Mouse (Mus musculus) urinary bladder, adult 18-20 months (tissue): ENCODE measurements around the gene Mex3b.

Experiments used
- DNase-seq, 2 experiments: peaks; one replicate each; pipeline ENCODE4 v3.0.0; 2022; ENCODE audit warnings: low spot score in 2 of 2, mixed read lengths in 2 of 2

Mex3b gene

DNA sequence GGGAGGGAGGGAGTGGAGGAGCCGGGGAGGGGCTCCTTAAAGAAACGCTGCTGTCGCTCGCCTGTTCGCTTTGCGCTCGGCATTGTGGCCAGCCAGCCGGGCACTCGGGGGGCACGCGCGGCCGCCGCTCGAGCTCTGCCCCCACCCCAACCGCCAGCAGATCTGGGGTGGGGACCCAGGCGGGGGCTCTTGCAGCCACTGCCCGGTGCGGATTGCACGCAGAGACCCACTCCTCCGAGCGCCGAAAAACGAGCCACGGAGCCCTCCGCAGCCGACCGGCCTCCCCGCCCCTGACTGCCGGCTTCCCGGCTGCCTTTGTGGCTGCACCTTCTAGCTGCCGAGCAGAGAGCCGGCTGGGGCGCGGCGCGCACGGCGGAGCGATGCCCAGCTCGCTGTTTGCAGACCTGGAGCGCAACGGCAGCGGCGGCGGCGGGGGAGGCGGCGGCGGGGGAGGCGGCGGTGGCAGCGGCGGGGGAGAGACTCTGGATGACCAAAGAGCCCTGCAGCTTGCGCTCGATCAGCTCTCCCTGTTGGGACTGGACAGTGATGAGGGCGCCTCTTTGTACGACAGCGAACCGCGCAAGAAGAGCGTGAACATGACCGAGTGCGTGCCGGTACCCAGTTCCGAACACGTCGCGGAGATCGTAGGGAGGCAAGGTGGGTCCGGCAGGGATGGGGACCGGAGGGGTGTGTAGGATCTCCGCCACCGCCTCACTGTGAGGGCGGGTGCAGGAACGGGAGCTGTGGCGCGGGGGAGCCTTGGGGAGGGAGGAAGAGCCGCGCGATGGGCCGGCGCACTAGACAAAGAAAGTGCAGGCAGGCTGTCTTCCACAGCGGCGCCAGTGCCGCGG lies at the start of gene Mex3b:
Gene Mex3b (plus strand): TSS at position 63 of the 851 bp plus-strand sequence.
- DNase-seq = peak; percentile 22 to 71

DNA sequence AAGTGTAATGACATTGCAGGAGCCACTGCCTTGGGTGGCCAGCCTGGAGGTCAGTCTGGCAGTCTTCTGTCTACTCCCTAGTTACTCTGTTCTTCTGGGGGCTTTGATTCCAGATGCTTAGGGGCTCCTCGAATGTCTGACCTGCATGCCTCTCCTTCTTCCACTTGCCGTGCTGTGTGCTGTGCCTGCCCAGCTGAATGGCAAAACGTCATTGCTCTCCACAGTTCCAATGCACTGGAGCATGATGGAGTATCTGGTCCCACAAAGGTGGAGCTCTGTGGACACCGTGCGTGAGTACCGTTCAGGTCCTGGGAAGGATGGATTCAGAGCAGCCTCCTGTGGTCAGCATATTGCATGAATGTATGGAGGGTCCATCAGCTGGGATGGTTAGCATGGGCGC lies 47.6 kb upstream of the Mex3b start:
- DNase-seq = no peak

DNA sequence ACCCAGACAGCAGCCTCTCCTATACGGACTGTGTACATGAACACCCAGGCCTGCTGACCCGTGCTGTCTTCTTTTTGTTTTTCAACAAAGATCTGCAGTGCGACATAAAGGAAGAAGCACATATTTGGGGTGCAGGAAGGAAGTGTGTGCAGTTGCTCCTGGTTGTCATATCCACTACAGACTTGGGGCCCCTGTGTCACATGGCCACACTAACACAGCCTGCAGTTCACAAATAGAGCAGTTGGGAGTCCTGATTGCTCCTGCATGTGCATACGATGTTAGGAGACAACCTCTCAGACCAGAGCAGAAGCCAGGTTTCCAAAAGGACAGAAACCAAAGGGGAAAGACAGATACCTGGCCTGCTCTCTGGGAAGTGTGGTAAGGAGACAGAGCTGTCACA lies 46.5 kb upstream of the Mex3b start:
- DNase-seq = no peak

DNA sequence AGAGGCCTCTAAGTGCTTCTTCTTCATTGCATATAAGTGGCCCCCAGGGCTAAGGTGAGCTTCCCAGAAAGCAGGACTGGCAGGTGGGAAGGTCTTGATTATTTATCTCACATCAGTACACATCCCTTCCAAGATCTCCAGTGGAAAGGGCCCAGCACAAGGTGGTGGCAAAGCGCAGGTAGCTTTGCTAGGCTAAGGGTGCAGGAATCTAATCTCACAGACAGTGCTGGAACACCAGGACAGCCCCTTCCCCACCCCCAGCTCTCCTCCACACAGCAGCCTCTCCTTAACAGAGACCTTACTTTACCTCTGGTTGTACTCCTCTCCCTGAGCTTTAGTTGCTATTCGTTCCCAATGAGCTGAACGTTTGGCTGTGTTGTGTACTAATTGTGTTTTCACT lies 45.6 kb upstream of the Mex3b start:
- no peak for DNase-seq

DNA sequence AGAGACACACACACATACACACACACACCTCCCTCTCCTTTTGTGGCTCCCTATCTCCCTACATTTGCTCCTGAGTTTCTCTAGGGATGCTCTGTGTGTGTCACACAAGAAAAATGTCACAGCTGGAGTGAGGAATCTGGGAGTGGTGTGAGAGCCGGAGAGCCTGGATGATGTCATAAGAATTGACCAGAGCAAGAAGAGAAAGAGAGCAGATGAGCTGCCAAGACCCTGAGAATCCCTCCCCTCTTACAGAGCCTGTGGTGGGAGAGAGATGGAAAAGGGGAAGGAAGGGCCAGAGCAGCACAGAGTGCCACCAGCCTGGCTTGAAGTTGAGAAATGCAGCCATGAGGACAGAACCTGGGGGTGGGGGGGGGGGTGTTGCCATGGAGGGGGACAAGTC lies 44.6 kb upstream of the Mex3b start:
- no peak for DNase-seq

DNA sequence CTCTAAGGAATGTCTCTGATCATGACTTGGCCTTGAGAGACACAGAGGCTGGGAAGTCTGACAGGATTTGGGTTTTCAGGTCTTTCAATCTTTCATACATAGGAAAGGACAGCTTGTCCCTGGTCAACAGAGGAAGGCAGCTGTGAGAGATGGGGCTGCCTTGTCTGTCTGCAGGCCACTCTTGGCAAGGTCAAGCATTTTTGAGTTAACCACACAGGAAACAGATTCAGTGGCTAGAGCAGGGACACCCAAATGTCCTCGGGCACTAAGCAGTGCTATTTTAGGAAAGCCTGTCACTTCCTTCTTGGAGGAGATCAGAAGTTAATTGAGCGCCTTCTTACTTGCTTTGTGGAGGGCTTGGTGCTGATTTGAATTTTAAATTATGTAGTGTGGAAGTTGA lies 38.9 kb upstream of the Mex3b start:
- no peak for DNase-seq

DNA sequence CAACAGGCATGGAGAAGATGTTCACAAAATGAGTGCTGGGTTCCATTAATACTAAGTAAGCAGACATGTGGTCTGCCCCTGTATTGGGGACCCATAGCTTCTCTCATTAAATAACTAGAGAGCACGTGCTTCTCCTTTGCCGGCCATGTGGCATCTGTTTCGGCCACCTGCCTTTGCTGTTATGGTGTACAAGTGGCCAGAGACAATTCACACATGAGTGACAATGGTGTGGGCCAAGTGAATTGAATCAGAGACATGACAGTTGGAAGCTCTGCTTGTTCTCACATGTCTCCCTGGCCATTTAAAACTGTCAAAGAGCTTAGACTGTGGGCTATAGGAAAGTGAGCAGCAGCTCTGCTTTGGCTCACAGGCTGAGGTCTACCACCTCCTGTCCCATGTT lies 37.6 kb upstream of the Mex3b start:
- DNase-seq = no peak

DNA sequence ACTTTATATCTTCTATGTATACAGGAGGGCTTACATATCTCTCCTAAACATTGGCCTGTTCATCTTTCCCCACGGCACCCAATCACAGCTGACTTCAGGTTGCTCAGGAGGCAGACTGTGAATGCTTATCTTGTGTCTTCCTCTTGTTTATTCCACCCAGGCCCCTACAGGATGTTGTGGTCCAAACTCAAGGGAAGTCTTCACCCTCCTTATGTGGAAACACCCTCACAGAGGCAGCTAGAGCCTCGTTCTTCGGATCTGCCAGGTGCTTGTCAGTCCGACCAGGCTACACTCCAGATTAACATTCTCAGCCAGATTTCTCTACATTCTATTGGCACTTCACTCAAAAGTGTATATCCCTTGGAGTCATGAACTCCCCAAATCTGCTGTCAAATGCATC lies 32.7 kb upstream of the Mex3b start:
- no peak for DNase-seq

DNA sequence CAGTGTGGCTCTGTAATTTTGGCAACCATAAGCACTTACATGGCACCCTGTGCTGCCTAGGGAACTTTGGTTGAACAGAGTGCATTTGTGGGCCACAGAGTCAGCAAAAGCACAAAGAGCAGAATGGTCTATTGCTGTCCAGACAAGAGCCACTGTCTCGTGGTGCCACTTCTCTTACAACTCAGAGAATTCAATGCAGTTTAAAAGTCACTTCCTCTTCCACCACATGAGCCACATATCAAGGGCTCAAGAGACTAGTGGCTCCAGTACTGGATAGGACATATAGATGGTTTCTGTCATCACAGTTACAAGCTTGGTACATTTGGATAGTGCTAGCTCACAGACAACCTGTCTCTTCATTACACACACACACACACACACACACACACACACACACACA lies 28.7 kb upstream of the Mex3b start:
- DNase-seq = no peak

DNA sequence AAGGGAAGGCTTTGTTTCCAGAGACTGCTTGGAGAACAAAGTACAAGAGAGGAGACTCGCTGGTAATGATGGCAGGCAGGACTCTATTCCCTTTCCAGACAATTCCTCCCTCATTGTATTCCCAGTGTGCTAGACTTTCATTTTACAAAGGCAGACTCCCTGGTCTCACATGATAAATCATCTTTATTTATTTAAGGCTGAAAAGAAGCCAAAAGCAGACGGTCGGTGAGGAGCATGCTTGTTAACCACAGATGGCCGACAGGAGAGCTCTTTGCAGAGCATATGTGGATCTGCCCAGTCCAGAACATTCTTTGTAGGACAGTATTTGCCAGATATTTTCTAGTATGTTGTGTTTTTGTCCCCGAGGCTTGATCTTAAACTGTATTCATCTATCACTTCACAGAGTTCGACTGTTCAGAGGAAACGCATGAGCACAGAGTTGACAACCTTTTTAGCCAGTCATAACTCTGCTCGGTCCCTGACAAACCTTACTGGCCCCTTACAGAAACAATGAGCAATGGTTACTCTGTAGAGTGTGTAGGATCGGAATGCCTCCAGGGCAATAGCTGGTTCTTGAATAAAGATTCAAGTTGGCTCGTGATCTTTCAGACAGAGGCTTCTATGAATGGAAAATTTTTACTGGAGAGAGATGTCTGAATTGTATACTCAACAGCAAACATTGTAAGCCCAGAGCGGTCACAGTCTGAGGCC lies 28.0 kb upstream of the Mex3b start:
- no peak for DNase-seq

DNA sequence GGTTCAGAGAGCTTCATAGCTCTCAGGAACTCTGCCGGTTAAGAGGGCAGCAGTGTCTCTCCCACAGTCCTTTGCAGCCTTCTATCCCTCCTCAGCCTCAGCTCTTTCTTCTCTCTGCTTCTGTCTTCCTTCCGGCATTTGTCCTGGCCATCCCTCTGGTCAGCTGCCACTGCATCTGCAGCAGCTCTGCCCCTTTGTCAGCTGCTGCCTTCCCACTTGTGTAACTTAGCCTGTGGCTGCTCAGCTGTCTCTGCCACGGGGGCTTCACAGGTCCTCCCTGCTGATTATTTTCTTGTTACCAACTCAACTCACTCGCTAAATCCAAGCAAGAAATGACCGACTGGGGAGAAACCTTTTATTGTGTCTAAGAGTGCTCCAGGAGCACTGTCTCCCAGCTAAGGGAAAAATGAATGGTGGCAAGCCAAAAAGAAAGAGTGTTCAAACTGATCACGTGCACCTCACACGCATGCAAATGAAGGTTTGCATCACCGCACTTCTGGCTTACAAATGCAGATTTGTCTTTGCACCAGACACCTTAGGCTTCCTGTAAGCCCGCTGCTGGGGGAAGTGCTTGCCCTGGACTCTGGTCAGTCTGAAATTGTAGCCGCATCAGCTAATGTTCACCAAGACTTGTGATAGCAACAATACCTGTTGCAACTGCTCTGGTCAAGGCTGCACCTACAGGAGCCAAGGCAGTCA lies 24.8 kb upstream of the Mex3b start:
- DNase-seq = no peak

DNA sequence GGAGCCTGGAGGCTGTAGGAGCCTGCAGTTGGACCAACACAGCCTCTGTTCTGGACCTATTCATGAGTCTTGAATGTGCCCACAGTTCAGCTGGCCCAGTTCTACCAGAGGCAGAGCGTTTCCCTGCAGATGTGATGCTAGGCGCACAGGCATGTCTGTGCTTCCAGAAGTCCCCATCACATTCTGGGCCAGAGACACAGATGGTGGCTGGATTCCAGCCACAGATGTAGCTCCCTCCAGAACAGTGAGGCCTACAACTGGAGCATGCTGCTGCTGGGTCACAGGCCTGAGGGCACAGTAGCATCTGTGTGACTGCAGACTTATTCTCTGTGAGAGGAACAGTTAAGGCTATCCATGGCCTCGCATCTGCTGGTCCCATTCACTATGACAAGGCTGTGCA lies 16.4 kb upstream of the Mex3b start:
- no peak for DNase-seq

DNA sequence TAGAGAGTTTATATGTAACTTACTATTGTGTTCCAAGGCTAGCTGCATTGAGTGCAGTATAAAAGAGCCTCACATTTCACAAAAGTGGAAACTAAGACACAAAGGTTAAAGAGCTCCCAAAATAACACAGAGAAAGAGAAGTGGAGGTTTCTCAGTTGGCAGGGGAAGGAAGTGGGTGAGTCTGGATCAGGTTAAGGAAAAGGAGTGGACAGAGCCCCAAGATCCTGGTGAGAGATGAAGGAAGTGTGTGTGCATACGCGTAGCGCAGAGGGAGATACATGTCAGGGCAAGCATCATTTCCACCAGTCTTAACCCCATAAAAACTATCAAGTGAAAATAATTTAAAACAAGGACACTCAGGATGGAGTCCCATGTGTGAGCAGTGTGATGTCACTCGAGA lies 15.5 kb upstream of the Mex3b start:
- no peak for DNase-seq

DNA sequence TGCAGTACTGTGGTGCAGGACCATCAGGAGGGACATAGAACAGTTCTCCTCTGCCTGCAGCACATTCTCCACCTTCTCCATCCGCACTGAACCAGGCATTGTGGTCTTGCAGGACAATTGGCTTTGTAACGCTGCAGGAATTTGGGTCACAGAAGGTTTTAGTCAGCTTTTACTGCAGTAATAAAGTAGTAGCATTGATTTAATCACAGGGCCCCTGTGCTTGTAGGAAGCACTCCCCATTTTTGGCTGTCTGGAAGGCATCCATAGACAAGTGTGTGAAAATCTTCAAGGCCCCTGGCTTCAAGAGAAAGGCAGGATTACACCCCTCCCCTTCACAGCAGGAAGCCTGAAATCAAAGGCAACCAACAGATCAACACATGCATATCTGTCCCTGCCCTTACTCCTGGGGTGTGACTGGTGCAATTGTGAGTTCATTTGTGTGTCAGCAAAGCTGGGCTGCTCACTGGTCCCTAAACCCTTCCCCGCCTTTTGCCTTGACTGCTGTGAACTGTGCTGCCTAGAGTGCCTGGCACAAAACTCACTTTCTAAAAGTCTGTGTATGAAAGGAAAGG lies 12.9 kb upstream of the Mex3b start:
- DNase-seq = no peak

DNA sequence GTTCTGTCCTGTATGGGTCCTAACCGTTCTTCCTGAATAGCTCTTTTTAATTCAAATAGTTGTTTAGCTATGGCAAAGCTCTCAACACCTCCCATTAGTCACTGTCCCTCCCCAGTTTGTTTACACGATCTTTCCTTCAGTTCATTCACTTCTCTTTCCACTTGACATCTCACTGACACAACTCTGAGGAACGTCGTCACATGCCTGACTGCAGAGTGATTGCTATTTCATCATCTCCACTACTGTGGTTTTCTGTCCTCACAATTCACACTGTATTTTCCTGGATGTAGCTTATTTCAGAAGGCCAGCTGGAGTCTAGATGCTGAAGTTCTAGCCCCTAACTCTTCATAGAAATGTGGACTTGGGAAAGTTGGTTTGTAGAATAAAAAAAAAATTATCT lies 8.5 kb upstream of the Mex3b start:
- no peak for DNase-seq

DNA sequence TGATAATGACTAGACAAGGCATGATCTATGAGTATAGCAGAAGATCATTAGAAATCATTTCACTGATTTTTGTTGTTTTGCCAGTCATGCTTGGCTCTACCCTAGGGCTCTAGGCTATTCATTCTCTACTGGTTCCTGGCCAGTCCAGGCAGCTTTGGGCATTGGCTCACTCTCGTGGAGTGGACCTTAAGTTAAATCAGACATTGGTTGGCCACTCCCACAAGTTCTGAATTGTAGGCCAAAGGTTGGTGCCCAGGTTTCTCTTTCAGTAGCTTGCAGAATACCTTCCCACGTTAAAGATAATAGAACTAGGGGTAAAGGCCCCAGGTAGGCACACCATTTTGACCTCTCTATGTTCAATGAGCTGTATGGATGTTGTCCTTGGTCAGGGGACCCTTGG lies 6.5 kb upstream of the Mex3b start:
- DNase-seq = no peak

DNA sequence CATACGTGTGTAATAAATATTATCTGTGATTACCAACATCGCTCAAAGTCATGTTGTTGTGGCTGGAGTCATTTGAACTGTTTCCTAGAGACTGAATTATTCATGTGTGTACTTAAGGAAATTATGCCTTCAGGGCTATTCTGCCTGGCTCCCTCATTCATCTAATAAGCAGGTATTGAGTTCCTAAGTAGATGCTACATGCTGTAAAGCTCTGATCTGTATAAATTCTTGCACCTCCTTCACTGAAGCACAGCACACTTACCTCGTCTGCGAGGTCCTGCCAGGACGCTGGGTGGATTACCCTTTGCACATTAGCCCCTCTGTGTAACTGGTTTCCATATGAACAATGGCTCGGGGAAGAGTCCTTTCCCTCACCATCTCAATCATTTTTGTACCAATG lies 3.8 kb upstream of the Mex3b start:
- no peak for DNase-seq

DNA sequence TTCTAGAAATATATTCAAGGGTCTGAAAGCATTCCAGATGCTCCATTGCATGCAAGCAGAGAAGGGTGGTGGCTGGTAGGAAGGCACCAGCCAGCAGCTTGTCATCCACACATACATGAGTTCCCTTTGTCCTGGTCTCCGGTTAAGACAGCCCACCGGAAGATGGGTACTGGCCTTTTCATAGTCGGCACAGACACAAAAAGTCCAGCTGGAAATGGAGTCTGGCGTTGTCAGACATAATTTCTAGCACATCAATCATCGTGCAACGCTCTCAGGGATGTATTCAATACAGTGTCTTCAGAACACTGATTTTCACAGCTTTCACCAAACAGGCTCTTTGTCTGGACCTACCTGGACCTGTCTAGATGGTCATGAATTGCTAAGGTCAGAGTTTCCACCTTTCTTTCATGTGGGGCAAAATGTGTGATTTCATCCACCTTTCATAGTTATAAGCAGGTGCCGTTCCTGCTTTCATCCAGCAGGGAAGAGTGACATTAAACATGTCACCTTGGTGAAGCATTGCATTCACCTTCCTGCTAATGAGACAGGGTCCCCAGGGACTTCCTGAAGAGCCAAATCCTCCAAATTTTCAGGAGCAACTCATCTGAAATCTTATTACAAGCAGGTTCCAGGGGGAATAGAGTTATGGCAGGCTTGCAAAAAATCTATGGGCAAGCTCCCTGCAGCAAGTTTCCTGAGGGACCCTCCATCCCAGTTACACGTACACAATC lies 2.7 kb upstream of the Mex3b start:
- DNase-seq = no peak

DNA sequence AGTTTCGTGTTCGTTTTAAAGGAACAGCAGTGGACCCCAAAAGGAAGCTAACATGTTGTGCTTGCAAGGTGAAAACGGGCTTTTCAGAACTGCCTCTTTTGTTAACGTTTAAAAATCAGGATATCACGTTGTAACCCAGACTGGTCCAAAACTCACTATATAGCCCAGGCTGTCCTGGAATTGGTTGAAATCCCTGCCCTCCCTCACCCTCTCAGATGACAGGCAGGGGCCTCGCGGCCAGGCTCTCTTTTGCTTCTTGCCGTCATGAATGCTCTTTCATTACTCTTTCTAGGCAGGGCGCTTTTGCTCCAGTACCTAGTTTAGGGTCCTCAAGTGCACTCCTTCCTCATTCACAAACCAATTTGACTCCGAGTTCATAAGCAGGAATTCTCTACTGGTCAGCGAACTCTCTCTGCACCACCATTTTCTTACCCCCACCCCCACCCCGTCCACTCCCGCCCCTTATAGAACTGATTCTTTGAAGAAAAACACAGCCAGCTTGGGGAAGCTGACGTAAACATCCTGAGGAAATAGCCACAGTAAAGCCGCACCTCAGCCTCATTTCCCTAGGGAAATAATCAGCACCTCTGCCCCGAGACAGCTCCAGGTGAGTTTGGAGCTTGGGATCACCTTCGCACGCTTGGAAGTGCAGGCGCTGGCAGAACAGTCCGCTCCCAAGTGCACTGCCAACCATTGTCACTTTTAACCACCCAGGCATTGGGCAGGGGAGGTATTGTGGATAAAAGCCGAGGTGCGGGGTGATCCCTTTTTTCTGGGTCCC lies 2.0 kb upstream of the Mex3b start:
- no peak for DNase-seq

DNA sequence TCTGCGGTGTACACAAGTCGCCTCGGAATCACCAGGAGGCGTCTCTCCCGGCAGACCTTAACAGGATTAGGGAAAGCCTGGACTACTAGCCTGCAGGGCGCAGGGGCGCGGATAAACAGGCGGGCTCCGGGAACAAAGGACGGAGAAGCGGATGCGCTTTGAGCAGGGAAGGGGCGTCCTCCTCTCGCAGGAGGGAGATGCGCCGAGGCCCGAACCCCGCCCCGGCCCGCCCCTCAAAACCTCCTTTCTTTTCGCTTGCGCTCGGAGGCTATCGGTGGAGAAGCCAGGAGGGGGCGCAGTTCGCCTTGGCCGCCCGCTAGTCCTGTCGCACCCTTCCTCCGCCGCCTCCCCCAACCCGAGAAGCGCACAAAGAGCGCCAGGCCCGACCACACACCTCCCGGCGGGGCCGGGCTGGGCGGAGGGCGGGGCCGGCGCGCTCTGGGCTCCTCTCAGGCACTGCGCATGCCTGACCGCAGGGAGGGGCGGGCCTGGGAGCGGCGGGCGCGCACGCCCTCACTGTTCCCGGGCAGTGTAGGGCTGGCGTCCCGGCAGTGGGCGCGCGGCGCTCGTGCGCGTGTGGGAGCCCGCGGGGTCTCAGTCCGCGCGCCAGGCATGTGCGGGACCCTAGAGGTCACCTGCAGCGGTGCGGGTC lies 1.2 kb upstream of the Mex3b start:
- DNase-seq = peak; percentile 94
